Mouse (Mus musculus) thymus, postnatal 14 days (tissue): ENCODE results near the gene Hcrtr2.

Experiments used
- DNase-seq: peaks from one replicate; pipeline ENCODE4 v3.0.0; 2021

Gene Hcrtr2

GRCm38 (mm10) chr9:76230400-76230799 lies 93.3 kb downstream of the Hcrtr2 start:
- DNase-seq, result peak; percentile 4

GRCm38 (mm10) chr9:76217178-76217975 lies 106.3 kb downstream of the Hcrtr2 start:
- no peak for DNase-seq

GRCm38 (mm10) chr9:76214678-76215077 lies 109.0 kb downstream of the Hcrtr2 start:
- no peak for DNase-seq

GRCm38 (mm10) chr9:76213557-76213956 lies 110.1 kb downstream of the Hcrtr2 start, which contains the start of gene Gfral:
Gene Gfral, minus strand, starts transcription at chr9:76213657.
- no peak for DNase-seq

GRCm38 (mm10) chr9:76196917-76197316 lies 126.7 kb downstream of the Hcrtr2 start:
- no peak for DNase-seq

GRCm38 (mm10) chr9:76179221-76179620 lies 144.4 kb downstream of the Hcrtr2 start:
- DNase-seq, result no peak
